Mouse (Mus musculus) megakaryocyte, embryonic 14.5 days (primary cell): ENCODE results near the gene L3hypdh.

Experiments used
- FLI1 ChIP-seq: IDR thresholded peaks from 2 replicates; pipeline ENCODE4 v1.6.1; 2012; ENCODE audit warnings: low read length, inconsistent platforms, mixed read lengths
- GATA1 ChIP-seq: IDR thresholded peaks from 3 replicates; pipeline ENCODE4 v1.6.1; 2012; ENCODE audit warnings: mixed read lengths, low read length, inconsistent platforms, borderline replicate concordance

DNA sequence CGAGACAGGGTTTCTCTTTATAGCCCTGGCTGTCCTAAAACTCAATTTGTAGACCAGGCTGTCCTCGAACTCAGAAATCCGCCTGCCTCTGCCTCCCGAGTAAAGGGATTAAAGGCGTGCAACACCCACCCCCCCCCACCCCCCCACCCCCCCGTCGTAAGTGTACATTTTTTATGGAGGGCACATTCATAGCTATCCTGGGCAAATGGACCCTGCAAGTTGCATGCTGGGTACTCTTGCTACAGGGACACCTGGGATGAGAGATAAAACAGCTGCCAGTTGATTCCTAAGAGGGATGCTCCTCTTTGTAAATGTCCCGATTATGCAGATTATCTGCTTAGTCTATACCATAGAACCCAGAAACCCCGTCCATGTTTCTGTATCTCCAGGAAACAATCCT, 2.0 kb downstream of the L3hypdh start:
- TF ChIP-seq GATA1 (no peak), FLI1 (no peak)
